Mouse (Mus musculus): ENCODE measurements around the gene Tbccd1. TPM values are rescaled to one million over a fixed set of nuclear protein-coding genes. Genes with fewer than 3 reads are reported as not detected.
"Not testable (repeated sequence)": the region's sequence is repeated elsewhere in the genome, so short reads cannot be mapped to it uniquely, and the experiment has no call there.

Tbccd1 gene
- polyA plus RNA-seq, 1 experiment from 2014 or later: 20.7 TPM

GRCm38 (mm10) chr16:22779228-22779835 lies 78.1 kb downstream of the Tbccd1 start:
- 95% methylated on average over 3 of the region's 3 CpGs for WGBS
- Histone ChIP-seq H3K4me2 (ENCODE audit: low read depth, low read length) (no peak overlapping the region), H3K4me1 (ENCODE audit: control insufficient read depth, insufficient read depth, low read length) (no peaks in the 10 kb centered on the region), H3K27ac (ENCODE audit: low read depth, low read length) (no peak overlapping the region), H3K27me3 (ENCODE audit: control insufficient read depth, insufficient read depth, low read length) (no peaks in the 10 kb centered on the region), H3K36me3 (ENCODE audit: control insufficient read depth, insufficient read depth, low read length) (no peaks in the 10 kb centered on the region), H3K9me3 (ENCODE audit: control insufficient read depth, low read length) (no peaks in the 10 kb centered on the region), H3K9ac (replicated peaks; ENCODE audit: low read depth, low read length) (no peak overlapping the region), H3K4me3 (ENCODE audit: low read depth, low read length) (no peak overlapping the region)
- ATAC-seq (ENCODE audit: low read depth): no peak

- H3K9ac ChIP-seq (replicated peaks; ENCODE audit: low read depth, low read length); H3K4me1 ChIP-seq (ENCODE audit: control insufficient read depth, insufficient read depth, low read length); H3K4me2 ChIP-seq (ENCODE audit: low read depth, low read length); H3K4me3 ChIP-seq (ENCODE audit: low read depth, low read length); H3K27me3 ChIP-seq (ENCODE audit: control insufficient read depth, insufficient read depth, low read length); ATAC-seq (ENCODE audit: low read depth); H3K27ac ChIP-seq (ENCODE audit: low read depth, low read length); H3K9me3 ChIP-seq (ENCODE audit: control insufficient read depth, low read length); H3K36me3 ChIP-seq (ENCODE audit: control insufficient read depth, insufficient read depth, low read length): not testable (repeated sequence)
- WGBS: 95% methylated on average over 12 of the region's 12 CpGs
Observed at GRCm38 (mm10) chr16:22778296-22778695, 79.2 kb downstream of the Tbccd1 start.

GRCm38 (mm10) chr16:22775471-22775985 lies 81.9 kb downstream of the Tbccd1 start:
- Histone ChIP-seq H3K4me2 (ENCODE audit: low read depth, low read length) (no peak overlapping the region), H3K9me3 (ENCODE audit: control insufficient read depth, low read length) (no peaks in the 10 kb centered on the region), H3K27ac (ENCODE audit: low read depth, low read length) (no peak overlapping the region), H3K36me3 (ENCODE audit: control insufficient read depth, insufficient read depth, low read length) (no peaks in the 10 kb centered on the region), H3K4me1 (ENCODE audit: control insufficient read depth, insufficient read depth, low read length) (no peaks in the 10 kb centered on the region), H3K4me3 (ENCODE audit: low read depth, low read length) (no peak overlapping the region), H3K9ac (replicated peaks; ENCODE audit: low read depth, low read length) (no peak overlapping the region), H3K27me3 (ENCODE audit: control insufficient read depth, insufficient read depth, low read length) (no peaks in the 10 kb centered on the region)
- 73% methylated on average over 5 of the region's 5 CpGs for WGBS
- no peak for ATAC-seq (ENCODE audit: low read depth)

GRCm38 (mm10) chr16:22768661-22769060 lies 88.8 kb downstream of the Tbccd1 start:
- 85% methylated on average over 8 of the region's 8 CpGs for WGBS
- no peak for ATAC-seq (ENCODE audit: low read depth)
- no peaks in the 10 kb centered on the region for H3K9me3 ChIP-seq (ENCODE audit: control insufficient read depth, low read length)
- no peaks in the 10 kb centered on the region for H3K4me1 ChIP-seq (ENCODE audit: control insufficient read depth, insufficient read depth, low read length)
- no peak overlapping the region for H3K27ac ChIP-seq (ENCODE audit: low read depth, low read length)
- no peaks in the 10 kb centered on the region for H3K36me3 ChIP-seq (ENCODE audit: control insufficient read depth, insufficient read depth, low read length)
- no peak overlapping the region for H3K9ac ChIP-seq (replicated peaks; ENCODE audit: low read depth, low read length)
- H3K4me2 ChIP-seq (ENCODE audit: low read depth, low read length): no peak overlapping the region
- no peak overlapping the region for H3K4me3 ChIP-seq (ENCODE audit: low read depth, low read length)
- H3K27me3 ChIP-seq (ENCODE audit: control insufficient read depth, insufficient read depth, low read length): no peaks in the 10 kb centered on the region

- no peak overlapping the region for H3K4me3 ChIP-seq (ENCODE audit: low read depth, low read length)
- no peak overlapping the region for H3K27ac ChIP-seq (ENCODE audit: low read depth, low read length)
- no peak for ATAC-seq (ENCODE audit: low read depth)
- no peak overlapping the region for H3K9ac ChIP-seq (replicated peaks; ENCODE audit: low read depth, low read length)
- no peaks in the 10 kb centered on the region for H3K27me3 ChIP-seq (ENCODE audit: control insufficient read depth, insufficient read depth, low read length)
- H3K9me3 ChIP-seq (ENCODE audit: control insufficient read depth, low read length): no peaks in the 10 kb centered on the region
- 89% methylated on average over 3 of the region's 3 CpGs for WGBS
- no peaks in the 10 kb centered on the region for H3K4me1 ChIP-seq (ENCODE audit: control insufficient read depth, insufficient read depth, low read length)
- H3K36me3 ChIP-seq (ENCODE audit: control insufficient read depth, insufficient read depth, low read length): no peaks in the 10 kb centered on the region
- no peak overlapping the region for H3K4me2 ChIP-seq (ENCODE audit: low read depth, low read length)
Observed at GRCm38 (mm10) chr16:22767405-22767804, 90.1 kb downstream of the Tbccd1 start.

GRCm38 (mm10) chr16:22766738-22767211 lies 90.7 kb downstream of the Tbccd1 start:
- Histone ChIP-seq H3K4me2 (ENCODE audit: low read depth, low read length) (no peak overlapping the region), H3K36me3 (ENCODE audit: control insufficient read depth, insufficient read depth, low read length) (no peaks in the 10 kb centered on the region), H3K4me1 (ENCODE audit: control insufficient read depth, insufficient read depth, low read length) (no peaks in the 10 kb centered on the region), H3K27ac (ENCODE audit: low read depth, low read length) (no peak overlapping the region), H3K9ac (replicated peaks; ENCODE audit: low read depth, low read length) (no peak overlapping the region), H3K4me3 (ENCODE audit: low read depth, low read length) (no peak overlapping the region), H3K27me3 (ENCODE audit: control insufficient read depth, insufficient read depth, low read length) (no peaks in the 10 kb centered on the region), H3K9me3 (ENCODE audit: control insufficient read depth, low read length) (no peaks in the 10 kb centered on the region)
- WGBS: 79% methylated on average over 16 of the region's 16 CpGs
- ATAC-seq (ENCODE audit: low read depth): no peak

- Histone ChIP-seq H3K4me3 (ENCODE audit: low read depth, low read length) (no peak overlapping the region), H3K4me2 (ENCODE audit: low read depth, low read length) (no peak overlapping the region), H3K9ac (replicated peaks; ENCODE audit: low read depth, low read length) (no peak overlapping the region), H3K4me1 (ENCODE audit: control insufficient read depth, insufficient read depth, low read length) (no peaks in the 10 kb centered on the region), H3K36me3 (ENCODE audit: control insufficient read depth, insufficient read depth, low read length) (no peaks in the 10 kb centered on the region), H3K27ac (ENCODE audit: low read depth, low read length) (no peak overlapping the region), H3K27me3 (ENCODE audit: control insufficient read depth, insufficient read depth, low read length) (no peaks in the 10 kb centered on the region), H3K9me3 (ENCODE audit: control insufficient read depth, low read length) (no peaks in the 10 kb centered on the region)
- ATAC-seq (ENCODE audit: low read depth): no peak
- WGBS: 96% methylated on average over 7 of the region's 7 CpGs
Observed at GRCm38 (mm10) chr16:22765531-22765930, 91.9 kb downstream of the Tbccd1 start.

Other genes with a start within 250 kb of the Tbccd1 start
- gene Dgkg, start 200.4 kb downstream of the Tbccd1 start, polyA plus RNA-seq (2014; fragmentation: Nextera tagmentation; extraction: Ambion mirVana): 1.8 and 3.0 TPM in 2 replicates
- not detected in 2 replicates for gene Crygs, start 46.1 kb downstream of the Tbccd1 start, polyA plus RNA-seq (2014; fragmentation: Nextera tagmentation; extraction: Ambion mirVana)
- gene Dnajb11, start 176 bp upstream of the Tbccd1 start, polyA plus RNA-seq (2014; fragmentation: Nextera tagmentation; extraction: Ambion mirVana): 90.2 and 103 TPM in 2 replicates
- gene Ahsg, start 33.6 kb upstream of the Tbccd1 start, polyA plus RNA-seq (2014; fragmentation: Nextera tagmentation; extraction: Ambion mirVana): 0.94 and 1.4 TPM in 2 replicates
- gene Fetub, start 60.7 kb upstream of the Tbccd1 start, polyA plus RNA-seq (2014; fragmentation: Nextera tagmentation; extraction: Ambion mirVana): not detected in 2 replicates
- gene Hrg, start 93.4 kb upstream of the Tbccd1 start, polyA plus RNA-seq (2014; fragmentation: Nextera tagmentation; extraction: Ambion mirVana): 0.19 TPM in 1 of 2 replicates, not detected in the other
- gene Kng2, start 171.8 kb upstream of the Tbccd1 start, polyA plus RNA-seq (2014; fragmentation: Nextera tagmentation; extraction: Ambion mirVana): 0.48 and 0.78 TPM in 2 replicates
- gene Kng1, start 200.2 kb upstream of the Tbccd1 start, polyA plus RNA-seq (2014; fragmentation: Nextera tagmentation; extraction: Ambion mirVana): 0.33 and 0.57 TPM in 2 replicates
- gene Eif4a2, start 249.8 kb upstream of the Tbccd1 start, polyA plus RNA-seq (2014; fragmentation: Nextera tagmentation; extraction: Ambion mirVana): 395 and 401 TPM in 2 replicates

Data from neural tube, embryonic 14.5 days (tissue).